Mouse (Mus musculus) left cerebral cortex, adult 6 months (tissue): Measurements from ENCODE around the gene Paqr6. TPM values are rescaled to one million over a fixed set of nuclear protein-coding genes. Genes with fewer than 3 reads are reported as not detected.

Experiments used
- long read RNA-seq, 2 experiments: library from polyadenylated mRNA; unstranded; transcript quantifications; one replicate each; pipeline ENCODE4 v2.0.0; 2019 to 2020
- polyA plus RNA-seq: library from polyadenylated mRNA; unstranded; fragments of <200 nt; fragmentation: Nextera tagmentation; gene quantifications from 2 replicates; pipeline ENCODE4 v1.2.3, GENCODE M21; 2021

The Paqr6 gene
- polyA plus RNA-seq, result 11.8 and 12.5 TPM in 2 replicates
- long read RNA-seq, experiment 1, transcript Paqr6-203 (6 exons, 837 nt), result minor isoform, 5 of 58 reads
- long read RNA-seq, experiment 1, transcript Paqr6-204 (8 exons, 1,670 nt), result major isoform, 28 of 58 reads
- long read RNA-seq, experiment 1, partial matches to known transcripts, result 4 of 58 reads
- long read RNA-seq, experiment 1, other reads (novel, unspliced or antisense), result 20 of 58 reads
- long read RNA-seq, experiment 2, transcript Paqr6-204 (8 exons, 1,670 nt), result major isoform, 7 of 13 reads
- long read RNA-seq, experiment 2, partial matches to known transcripts, result 1 of 13 reads
- long read RNA-seq, experiment 2, other reads (novel, unspliced or antisense), result 4 of 13 reads

GRCm38 (mm10) chr3:88364337-88364736 lies at the start of gene Paqr6:
Paqr6 (plus strand) TSS chr3:88364584.

GRCm38 (mm10) chr3:88324951-88325405 lies 39.4 kb upstream of the Paqr6 start, which contains the start of gene Glmp:
Glmp (plus strand) TSS chr3:88325023.

GRCm38 (mm10) chr3:88336058-88337013 lies 28.0 kb upstream of the Paqr6 start, which contains the start of the genes Tmem79 and Smg5:
Tmem79 (minus strand) TSS chr3:88336148.
Smg5 (plus strand) TSS chr3:88336260.

GRCm38 (mm10) chr3:88372643-88373042 lies 8.3 kb downstream of the Paqr6 start, which contains the start of gene Bglap3:
Bglap3 (minus strand) TSS chr3:88372743.

GRCm38 (mm10) chr3:88378599-88378998 lies 14.2 kb downstream of the Paqr6 start, which contains the start of gene Bglap2:
Bglap2 (minus strand) TSS chr3:88378699.

GRCm38 (mm10) chr3:88384364-88384763 lies 20.0 kb downstream of the Paqr6 start, which contains the start of gene Bglap:
Bglap (minus strand) TSS chr3:88384464.

GRCm38 (mm10) chr3:88409741-88410644 lies 45.6 kb downstream of the Paqr6 start, which contains the start of gene Pmf1:
Pmf1 (minus strand) TSS chr3:88410331.

Other genes with a start within 250 kb of the Paqr6 start
- 21.3 and 112 TPM in 2 replicates for gene Mef2d, start 222.2 kb upstream of the Paqr6 start, polyA plus RNA-seq
- not detected in 2 replicates for gene Rhbg, start 109.9 kb upstream of the Paqr6 start, polyA plus RNA-seq
- gene Gm38392, start 77.4 kb upstream of the Paqr6 start, polyA plus RNA-seq, result not detected in 2 replicates
- 4.4 and 5.3 TPM in 2 replicates for gene Tsacc, start 67.6 kb upstream of the Paqr6 start, polyA plus RNA-seq
- 165 and 195 TPM in 2 replicates for gene Cct3, start 67.5 kb upstream of the Paqr6 start, polyA plus RNA-seq
- 143 and 151 TPM in 2 replicates for gene Glmp, start 39.6 kb upstream of the Paqr6 start, polyA plus RNA-seq
- 2.0 and 2.1 TPM in 2 replicates for gene Tmem79, start 28.4 kb upstream of the Paqr6 start, polyA plus RNA-seq
- gene Smg5, start 28.3 kb upstream of the Paqr6 start, polyA plus RNA-seq, result 8.0 and 9.2 TPM in 2 replicates
- 0.42 and 0.59 TPM in 2 replicates for gene Bglap3, start 8.2 kb downstream of the Paqr6 start, polyA plus RNA-seq
- gene Bglap2, start 14.1 kb downstream of the Paqr6 start, polyA plus RNA-seq, result 1.0 and 1.1 TPM in 2 replicates
- gene Bglap, start 19.9 kb downstream of the Paqr6 start, polyA plus RNA-seq, result not detected in 2 replicates
- gene Pmf1, start 45.7 kb downstream of the Paqr6 start, polyA plus RNA-seq, result 7.3 and 9.7 TPM in 2 replicates
- 41.1 and 42.3 TPM in 2 replicates for gene Slc25a44, start 60.6 kb downstream of the Paqr6 start, polyA plus RNA-seq
- gene Sema4a, start 96.6 kb downstream of the Paqr6 start, polyA plus RNA-seq, result 14.1 and 17.3 TPM in 2 replicates
- 51.8 and 54.5 TPM in 2 replicates for gene Lmna, start 145.4 kb downstream of the Paqr6 start, polyA plus RNA-seq
- 0.29 and 0.49 TPM in 2 replicates for gene Mex3a, start 167.8 kb downstream of the Paqr6 start, polyA plus RNA-seq
- gene Rab25, start 183.7 kb downstream of the Paqr6 start, polyA plus RNA-seq, result not detected in 2 replicates
- 138 and 243 TPM in 2 replicates for gene Lamtor2, start 188.5 kb downstream of the Paqr6 start, polyA plus RNA-seq
- gene Ubqln4, start 189.2 kb downstream of the Paqr6 start, polyA plus RNA-seq, result 15.4 and 27.8 TPM in 2 replicates
- gene Ssr2, start 211.3 kb downstream of the Paqr6 start, polyA plus RNA-seq, result 189 and 202 TPM in 2 replicates
- 48.6 and 53.4 TPM in 2 replicates for gene Arhgef2, start 241.4 kb downstream of the Paqr6 start, polyA plus RNA-seq